Mouse (Mus musculus) neural tube, embryonic 10.5 days (tissue): ENCODE data around the gene Mettl2.

Experiments used
- DNase-seq: peaks from one replicate; pipeline ENCODE4 v3.0.0-alpha.2; 2017; ENCODE audit warnings: low spot score; ENCODE audit errors: extremely low spot score

The Mettl2 gene

DNA sequence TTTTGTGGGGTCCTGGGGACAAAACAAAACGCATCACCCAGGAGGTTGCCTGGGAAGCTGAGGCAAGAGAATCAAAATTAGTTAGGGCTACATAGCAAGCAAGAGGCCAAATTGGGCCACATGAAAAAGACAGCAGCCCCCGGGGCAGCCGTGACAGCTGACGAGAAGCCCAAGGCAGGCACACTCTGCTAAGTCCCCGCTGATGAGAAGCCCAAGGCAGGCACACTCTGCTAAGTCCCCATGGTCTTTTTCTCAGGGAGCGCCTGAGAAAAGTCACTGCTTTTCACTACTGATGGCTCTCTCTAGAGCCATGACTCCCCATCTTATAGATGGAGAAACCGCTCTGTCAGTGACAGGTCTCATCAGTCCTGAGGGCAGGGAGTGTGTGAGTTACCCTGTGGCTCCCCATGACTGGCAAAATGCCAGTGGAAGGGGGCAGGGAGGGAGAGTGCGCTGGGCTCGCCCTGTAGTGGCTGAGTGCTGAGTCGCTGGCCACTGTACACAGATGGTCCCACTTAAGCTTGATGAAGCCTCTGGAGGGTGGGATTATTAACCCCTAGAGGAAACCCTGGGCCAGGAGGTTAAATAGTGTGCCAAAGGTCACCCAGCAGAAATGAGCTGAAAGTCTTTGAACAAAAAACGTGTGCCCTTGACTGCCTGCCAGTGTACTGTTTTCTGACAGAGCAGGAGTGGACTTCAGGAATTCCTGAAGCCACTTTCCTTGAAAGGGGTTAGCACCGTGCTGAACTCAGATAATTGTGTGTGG, 27.0 kb downstream of the Mettl2 start:
- peak; percentile 63 for DNase-seq

DNA sequence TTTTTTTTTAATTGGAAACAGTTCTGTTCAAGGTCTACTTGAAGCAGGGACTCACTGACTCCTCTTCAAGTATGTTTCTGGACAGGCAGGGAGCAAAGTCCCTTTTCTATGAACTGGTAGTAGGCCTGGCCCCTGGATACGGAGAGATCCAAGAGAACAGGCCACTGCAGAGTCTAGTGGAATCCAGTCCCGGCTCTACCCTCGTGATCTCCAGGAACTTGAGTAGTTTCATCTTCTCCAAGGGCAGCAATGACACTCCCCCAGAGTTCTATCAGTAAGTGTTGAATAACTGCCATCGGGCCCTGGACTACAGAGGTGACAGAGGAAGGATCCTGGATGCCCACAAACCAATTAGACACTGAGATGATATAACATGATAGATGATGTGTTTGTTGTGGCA, 29.7 kb downstream of the Mettl2 start:
- DNase-seq, result no peak

DNA sequence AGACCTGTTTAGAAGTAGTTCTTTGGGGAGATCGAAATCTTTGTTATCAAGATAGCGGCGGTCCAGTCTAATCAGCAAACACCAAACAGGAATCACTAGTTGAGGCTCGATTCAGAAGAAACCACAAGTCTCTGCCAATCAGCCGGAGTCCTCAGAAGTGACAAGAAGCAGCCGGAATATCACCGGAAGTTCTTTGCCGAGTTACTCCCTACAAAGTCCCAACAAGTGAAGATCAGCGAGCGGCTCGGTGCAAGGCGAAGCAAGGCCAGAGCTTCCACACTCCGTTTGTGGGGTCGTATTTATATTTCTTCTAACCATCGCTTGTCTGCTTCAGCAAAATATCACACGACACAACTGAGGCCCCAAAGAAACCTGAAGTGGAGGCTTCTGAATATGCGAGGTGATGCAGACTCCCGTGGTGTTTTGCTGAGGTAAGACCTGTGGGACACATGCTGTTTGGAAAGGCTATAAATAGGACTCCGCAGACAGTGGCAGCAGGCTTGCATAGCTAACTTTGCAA, 30.6 kb downstream of the Mettl2 start:
- DNase-seq, result no peak

DNA sequence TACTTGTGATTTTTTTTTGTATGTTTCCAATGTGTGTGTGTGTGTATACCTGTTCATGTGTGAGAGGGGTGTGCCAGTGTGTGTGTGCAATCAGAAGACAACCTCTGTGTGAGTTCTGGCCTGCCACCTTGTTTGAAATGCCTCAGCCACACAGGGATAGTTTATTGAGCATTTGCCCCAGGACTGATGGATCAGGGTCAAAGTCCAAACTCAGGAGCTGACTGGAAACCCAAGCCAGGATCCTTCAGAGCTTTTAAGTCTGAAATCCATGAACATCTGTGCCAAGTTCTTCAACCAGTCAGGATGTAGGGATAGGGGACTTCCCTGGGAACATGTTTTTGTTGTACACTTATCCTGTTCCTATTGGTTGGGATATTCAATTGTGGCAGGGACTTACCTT, 31.8 kb downstream of the Mettl2 start:
- no peak for DNase-seq

DNA sequence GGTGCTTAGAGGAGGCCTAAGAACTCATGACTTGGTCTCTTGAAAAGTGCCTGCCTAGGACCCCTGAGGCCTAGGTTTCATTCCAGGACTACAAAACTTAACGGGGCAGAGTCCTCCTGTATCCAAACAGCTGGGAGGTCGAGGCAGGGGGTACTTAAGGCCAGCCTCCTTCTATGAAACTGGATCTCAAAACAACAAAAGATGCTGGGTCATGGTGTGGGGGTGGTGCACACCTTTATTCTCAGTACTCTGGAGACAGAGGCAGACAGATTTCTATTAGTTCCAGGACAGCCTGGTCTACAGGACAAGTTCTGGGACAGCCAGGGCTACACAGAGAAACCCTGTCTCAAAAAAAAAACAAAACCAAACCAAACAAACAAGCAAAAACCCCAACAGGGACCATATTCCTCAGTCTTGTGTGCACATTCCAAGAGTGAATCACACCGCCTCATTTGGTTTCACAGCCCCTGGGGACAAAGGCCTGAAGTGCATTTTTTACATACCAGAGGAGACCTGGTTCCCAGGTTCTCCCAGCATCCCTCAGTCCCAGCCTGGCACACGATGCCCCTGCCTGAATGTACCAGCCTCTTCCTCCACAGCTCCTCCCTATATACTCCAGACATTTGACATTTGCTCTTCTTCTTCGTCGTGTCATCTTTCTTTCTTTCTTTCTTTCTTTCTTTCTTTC, 33.6 kb downstream of the Mettl2 start:
- DNase-seq, result no peak

DNA sequence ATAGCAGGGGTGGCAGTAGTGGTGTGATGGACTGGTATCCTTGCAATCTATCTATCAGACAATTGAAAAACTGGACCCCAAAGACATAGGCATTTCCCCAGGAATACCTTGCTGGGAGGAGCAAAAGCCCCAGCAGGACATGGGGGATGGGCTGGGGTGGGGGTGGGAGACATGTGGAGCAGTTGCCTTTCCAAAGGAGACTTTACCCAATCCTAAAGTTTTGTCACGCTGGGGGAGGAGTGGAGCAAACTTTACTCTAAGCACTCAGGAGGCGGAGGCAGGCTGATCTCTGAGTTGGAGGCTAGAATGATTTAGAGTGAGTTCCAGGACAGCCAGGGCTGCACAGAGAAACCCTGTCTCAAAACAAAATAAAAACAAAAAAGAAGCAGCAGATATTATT, 35.2 kb downstream of the Mettl2 start:
- no peak for DNase-seq

DNA sequence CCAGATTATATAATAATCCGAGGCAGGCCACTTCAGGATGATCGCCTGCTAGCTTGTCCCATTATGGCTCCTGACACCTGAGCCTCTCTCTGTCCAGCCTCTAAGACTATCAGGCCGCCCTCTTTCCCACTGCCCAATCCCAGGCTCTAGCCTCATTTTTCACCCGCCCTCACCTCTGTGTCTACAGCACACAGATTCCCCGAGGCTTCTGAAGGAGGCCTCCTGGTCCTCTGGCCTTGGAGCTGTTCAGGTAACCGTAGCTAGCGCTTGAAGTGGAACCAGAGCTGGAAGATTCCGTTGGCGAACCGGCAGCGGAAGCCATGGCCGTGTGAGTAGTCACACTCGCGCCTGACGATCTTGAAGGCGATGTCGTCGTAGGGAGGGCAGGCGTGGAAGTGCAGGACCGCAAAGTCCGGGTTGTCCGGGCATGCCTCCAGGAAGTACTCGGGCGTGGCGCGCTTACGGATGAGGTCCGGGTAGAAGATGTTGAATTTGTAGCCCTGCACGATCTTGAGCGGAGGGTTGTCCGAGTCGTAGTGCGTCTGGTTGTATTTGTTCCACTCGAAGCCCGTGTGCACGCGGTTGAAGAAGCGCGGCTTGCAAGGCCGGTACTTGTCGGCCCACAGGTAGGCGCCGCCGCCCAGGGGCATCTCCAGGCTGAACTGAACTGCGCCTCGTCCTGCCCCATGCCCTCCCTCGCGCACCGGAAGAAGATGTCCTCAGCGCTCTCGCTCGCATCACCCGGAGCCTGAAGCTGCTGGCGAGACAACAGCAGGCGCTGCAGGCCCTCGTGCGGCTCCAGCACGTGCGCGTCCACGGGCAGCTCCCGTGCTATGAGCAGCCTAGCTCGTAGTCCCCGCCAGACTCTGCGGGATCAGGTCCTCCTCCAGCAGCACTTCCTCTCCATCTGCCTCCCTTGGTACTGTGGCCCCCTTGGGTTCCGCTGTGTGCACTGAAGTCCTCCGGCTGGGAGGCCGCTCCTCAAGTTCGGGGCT, 38.6 kb downstream of the Mettl2 start:
- no peak for DNase-seq

DNA sequence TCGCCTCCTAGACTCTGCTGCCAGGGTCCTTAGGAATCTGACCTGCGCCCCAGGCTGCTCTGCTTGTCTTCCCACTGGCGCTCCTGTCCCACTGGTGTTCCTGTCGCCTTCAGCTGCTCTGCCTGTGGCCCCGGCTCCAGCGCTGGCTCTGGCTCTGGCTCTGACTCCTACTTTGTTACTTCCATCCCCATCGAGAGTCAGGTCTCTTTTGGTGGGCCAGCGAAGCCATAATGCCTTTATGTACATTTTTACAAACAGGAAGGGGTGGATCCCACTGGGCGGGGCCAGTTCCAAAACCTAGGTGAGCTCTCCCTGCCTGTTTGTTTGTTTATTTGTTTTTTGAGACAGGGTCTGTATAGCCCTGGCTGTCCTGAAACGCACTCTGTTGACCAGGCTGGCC, 40.6 kb downstream of the Mettl2 start:
- no peak for DNase-seq

DNA sequence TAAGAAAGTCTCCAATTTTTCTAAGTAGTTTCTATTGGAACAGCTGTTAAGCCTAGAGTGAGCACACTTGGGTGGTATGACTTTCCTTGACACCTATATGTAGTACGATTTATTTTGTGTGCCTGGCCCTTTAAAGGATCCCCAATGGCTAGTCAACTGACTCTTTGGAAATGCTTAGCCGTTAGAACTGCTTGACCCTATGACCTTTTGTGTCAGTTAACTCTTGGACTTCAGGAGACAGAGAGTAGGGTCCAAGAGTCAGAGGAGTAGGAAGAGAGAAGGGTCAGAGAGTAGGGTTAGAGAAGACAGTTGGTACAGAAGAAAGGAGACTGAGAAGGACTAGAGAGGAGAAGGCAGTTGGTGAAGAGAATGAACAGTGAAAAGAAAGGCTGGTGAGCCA, 52.3 kb downstream of the Mettl2 start, which contains the start of gene Tlk2:
Tlk2 (plus strand) TSS at position 292 of the 400 bp plus-strand sequence.
- no peak for DNase-seq

DNA sequence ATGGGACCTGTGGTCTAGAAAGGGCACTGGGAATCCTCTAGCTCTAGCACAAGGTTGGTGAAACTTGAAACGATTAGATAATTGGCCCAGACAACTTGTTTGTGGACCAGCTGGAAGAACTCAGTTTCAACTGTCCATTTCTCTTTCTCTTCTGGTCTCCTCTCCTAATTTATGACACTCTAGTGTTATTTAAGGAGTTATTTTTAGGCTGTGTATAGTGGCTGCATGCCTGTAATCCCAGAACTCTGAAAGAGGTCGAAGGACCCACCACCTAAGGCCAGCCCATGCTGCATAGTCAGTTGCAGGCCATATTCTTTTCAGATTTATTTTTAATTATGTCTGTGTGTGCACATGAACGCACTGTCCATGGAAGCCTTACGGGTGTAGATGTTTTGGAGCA, 53.3 kb downstream of the Mettl2 start:
- DNase-seq, result no peak

DNA sequence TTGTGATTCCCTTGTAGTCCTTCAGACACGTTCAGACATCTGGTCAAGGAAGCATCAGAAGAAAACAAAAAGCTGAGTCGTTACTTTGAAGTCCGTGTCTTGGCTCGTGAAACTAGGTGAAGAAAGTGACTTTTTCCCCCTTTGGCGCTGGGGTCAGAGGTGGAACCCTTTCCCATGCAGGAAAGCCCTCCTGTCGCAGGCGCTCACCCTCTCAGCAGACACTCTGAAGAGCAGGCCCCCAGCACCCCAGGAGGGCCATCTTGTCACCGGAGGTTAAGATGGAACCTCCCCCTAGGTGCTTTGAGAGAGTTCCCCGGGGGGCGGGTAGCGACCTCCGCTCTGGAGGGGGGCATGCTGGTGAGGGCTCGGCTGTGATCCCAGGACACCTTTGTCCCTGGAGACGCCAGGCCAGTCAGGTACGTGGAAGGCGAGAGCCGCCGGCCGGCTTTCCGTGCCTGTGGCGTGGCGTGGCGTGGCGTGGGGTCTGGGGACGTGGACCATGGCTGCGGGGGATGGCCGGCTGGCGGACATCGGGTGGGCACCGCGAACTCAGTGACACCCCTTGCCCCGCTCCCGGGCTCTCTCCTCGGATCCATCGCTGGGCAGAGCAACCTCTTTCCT, 54.4 kb downstream of the Mettl2 start:
- peak; percentile 61 for DNase-seq

DNA sequence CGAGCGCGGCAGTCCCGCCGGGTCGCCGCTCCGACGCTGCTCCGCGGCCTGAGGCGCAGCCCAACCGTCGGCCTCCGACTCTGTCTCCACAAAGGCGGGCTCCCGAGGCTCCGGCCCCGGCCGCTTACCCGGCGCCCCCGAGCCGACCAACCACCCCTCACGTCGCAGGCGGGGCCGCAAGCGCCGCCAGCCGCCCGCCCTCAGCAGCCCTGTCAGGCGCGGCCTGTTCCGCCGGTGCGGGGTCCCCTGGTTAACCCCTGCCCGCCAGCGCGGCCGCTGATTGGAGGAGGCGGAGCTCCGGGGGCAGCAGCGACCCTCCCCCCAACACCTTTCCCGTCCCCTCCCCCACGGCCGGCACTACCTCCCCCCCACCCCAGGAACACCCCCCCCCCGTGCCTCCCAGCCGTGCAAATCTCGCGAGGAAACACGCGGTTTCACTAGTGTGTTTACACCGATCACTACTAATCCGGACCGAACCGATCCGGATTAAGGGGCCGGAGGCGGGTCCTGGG, 55.0 kb downstream of the Mettl2 start:
- DNase-seq, result peak; percentile 93

DNA sequence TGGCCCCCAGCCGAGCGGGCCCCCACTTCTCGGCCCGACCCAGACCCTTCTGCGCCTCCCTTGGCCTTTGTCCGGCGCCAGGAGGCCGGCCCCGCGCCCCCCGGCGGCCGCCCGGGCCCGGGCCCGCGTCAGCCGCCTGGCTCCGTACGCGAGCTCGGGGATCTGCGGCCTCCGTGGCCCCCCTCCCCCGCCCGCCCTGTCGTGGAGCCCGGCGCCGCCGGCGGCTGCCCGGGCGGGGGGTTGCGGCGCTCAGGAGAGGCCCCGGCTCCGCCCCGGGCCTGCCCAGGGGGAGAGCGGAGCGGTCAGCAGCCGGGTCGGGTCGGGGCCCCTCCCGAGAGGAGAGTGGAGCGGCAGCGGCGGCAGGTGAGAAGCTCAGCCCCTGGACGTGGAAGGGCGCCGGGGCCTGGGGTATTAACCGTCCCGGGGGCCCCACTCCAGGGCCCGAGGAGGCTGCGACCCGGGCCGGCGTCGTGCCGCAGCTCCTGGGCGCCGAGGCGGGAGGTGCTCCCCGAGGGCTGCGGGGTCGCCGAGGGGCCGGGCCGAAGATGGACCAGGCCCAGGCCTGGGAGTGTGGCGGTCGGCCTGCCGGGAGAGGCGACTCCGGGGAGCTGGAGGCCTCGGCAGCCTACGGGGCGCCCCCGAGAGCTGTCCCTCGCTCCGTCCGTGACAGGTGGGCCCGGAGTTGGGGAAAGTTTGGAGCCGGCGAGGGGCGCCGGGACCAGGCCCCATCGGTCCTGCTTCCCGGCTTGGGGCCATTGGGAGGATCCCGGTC, 55.6 kb downstream of the Mettl2 start:
- DNase-seq, result peak; percentile 77

DNA sequence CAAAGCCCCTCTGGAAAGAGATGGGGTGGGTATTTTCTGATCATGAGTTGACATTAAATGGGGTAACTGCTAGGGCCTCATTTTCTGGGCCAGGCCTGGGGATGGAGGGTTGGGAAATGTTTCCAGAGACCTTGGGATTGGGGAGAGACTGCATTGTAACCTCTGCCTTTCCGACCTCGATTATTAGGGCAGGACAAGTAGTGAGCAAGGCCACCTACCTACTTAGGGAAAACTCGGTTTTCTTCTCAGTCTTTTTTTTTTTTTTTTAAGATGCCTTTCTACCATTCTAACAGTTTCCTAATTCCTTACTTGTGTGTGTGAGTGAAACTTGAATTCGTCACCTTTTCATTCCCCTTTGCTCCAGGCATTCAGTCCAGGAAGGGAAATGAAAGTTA, 56.2 kb downstream of the Mettl2 start:
- DNase-seq, result no peak

DNA sequence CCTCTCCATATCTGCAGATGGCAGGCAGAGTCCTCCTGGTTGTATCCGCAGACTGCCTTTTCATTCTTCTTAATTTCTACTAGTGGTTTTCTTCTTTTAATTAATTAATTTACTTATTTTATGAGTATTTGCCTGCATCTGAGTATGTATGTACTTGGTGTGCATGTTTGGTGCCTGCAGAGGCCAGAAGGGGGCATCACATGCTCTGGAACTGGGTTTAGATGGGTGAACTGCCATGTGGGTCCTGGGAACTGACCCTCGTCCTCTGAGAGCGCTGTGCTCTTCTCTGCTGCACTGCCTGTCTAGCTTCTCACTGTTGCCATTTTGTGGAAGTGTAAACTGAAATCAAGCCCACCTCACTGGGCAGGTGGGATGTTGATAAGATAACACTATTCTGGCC, 58.5 kb downstream of the Mettl2 start:
- no peak for DNase-seq
